In the genomic region with DNA sequence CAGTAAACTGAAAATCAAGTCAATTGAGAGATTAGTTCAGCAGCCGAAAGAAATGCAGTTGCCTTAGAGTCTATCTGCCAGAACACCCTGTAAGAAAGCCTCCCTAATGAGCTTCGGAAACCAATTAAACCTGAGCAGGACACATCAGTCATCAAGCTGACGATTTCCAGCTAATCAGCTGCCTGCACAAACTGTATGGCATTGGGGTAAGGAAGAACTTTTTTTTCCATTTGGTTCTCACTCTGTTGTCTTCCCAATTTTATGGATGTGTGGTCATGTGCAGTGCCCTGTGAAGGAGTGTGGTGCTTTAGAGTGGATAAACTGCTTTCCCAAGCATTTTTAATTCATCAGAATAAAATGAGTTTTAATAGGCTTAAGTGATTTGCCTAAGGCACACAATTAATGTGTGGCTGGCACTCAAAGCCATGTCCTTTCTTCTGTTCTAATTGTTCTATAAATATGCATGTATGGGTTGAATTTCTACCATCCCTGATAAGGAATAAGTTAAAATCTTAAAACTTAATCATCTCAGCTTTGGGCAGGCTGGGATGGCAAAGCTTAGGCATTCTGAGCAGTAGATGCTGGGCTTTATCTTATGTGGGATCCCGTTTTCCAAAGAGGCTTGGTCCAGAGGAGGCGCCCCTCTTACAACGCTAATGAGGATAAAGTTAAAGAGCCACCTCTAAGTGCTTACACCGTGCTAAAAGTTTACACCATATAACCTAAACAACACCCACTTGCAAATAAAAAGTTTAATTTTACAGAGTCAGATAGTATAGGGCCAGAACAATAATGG, we compare ENCODE assay signal across 15 mouse cellular contexts.
DNase-seq lines count a peak whose midpoint lies in the region; ATAC-seq lines count a peak whose summit lies in the region.
"Had no signal": no experiment of that assay in that cellular context is flagged by ENCODE, and none has a peak within 500 bp of the region (broad histone marks: within the 10 kb centered on the region; RNA-seq: fewer than 3 reads in every experiment).

No protein-coding gene starts in this region.

- no peak overlapping the region for H3K27ac ChIP-seq in midbrain, embryonic 11.5 days (ENCODE audit: low read depth, low read length)
- H3K27ac ChIP-seq in midbrain, embryonic 10.5 days (replicated peaks): no peak overlapping the region
- H3K27ac ChIP-seq in forebrain, embryonic 14.5 days (ENCODE audit: low read depth, low read length): 0 out of 2 replicates have a peak overlapping the region, but pooled peaks have one; percentile 15
- no peak overlapping the region for H3K27ac ChIP-seq in midbrain, embryonic 12.5 days (replicated peaks)
- H3K27ac ChIP-seq: limb, embryonic 13.5 days; stomach, postnatal 0 days had no signal

- H3K4me3 ChIP-seq in midbrain, embryonic 11.5 days (ENCODE audit: low read depth, low read length): no peak overlapping the region
- no peak overlapping the region for H3K4me3 ChIP-seq in midbrain, embryonic 10.5 days
- no peak overlapping the region for H3K4me3 ChIP-seq in forebrain, embryonic 14.5 days (ENCODE audit: low read depth, low read length)
- H3K4me3 ChIP-seq in midbrain, embryonic 12.5 days: no peak overlapping the region
- H3K4me3 ChIP-seq: heart, embryonic 12.5 days; limb, embryonic 13.5 days; megakaryocyte, embryonic 14.5 days had no signal

- H3K9me3 ChIP-seq in midbrain, embryonic 11.5 days (ENCODE audit: control insufficient read depth, low read length): no peaks in the 10 kb centered on the region
- H3K9me3 ChIP-seq in midbrain, embryonic 10.5 days (replicated peaks): no peaks in the 10 kb centered on the region
- H3K9me3 ChIP-seq in forebrain, embryonic 14.5 days (replicated peaks; ENCODE audit: control insufficient read depth, low read length): no peaks in the 10 kb centered on the region
- no peaks in the 10 kb centered on the region for H3K9me3 ChIP-seq in midbrain, embryonic 12.5 days
- H3K9me3 ChIP-seq: limb, embryonic 13.5 days; megakaryocyte, embryonic 14.5 days had no signal

- peak; percentile 55 for ATAC-seq in midbrain, embryonic 11.5 days (ENCODE audit: low FRiP score)
- peak; percentile 96 for ATAC-seq in forebrain, embryonic 14.5 days
- peak; percentile 83 for ATAC-seq in midbrain, embryonic 12.5 days (ENCODE audit: low FRiP score, low read depth)
- ATAC-seq in activated CD4-positive, CD25-positive, alpha-beta regulatory T cell, adult 4 months: no peak

- no peak overlapping the region for H3K4me2 ChIP-seq in midbrain, embryonic 11.5 days
- H3K4me2 ChIP-seq in forebrain, embryonic 14.5 days (ENCODE audit: low read length): no peak overlapping the region
- no peak overlapping the region for H3K4me2 ChIP-seq in midbrain, embryonic 12.5 days (replicated peaks)
- H3K4me2 ChIP-seq: heart, embryonic 12.5 days; limb, embryonic 13.5 days; lung, embryonic 14.5 days had no signal

- H3K36me3 ChIP-seq in midbrain, embryonic 11.5 days (ENCODE audit: control insufficient read depth, insufficient read depth, low read length): no peaks in the 10 kb centered on the region
- no peaks in the 10 kb centered on the region for H3K36me3 ChIP-seq in midbrain, embryonic 10.5 days
- H3K36me3 ChIP-seq in forebrain, embryonic 14.5 days (ENCODE audit: control insufficient read depth, insufficient read depth, low read length): no peaks in the 10 kb centered on the region
- H3K36me3 ChIP-seq in midbrain, embryonic 12.5 days: no peaks in the 10 kb centered on the region
- H3K36me3 ChIP-seq: heart, embryonic 12.5 days; limb, embryonic 13.5 days had no signal

- no peak overlapping the region for H3K9ac ChIP-seq in midbrain, embryonic 11.5 days (ENCODE audit: low read length)
- H3K9ac ChIP-seq in forebrain, embryonic 14.5 days (ENCODE audit: low read length): no peak overlapping the region
- no peak overlapping the region for H3K9ac ChIP-seq in midbrain, embryonic 12.5 days (replicated peaks)
- H3K9ac ChIP-seq: heart, embryonic 12.5 days; limb, embryonic 13.5 days; lung, embryonic 14.5 days had no signal

- 46% methylated on average over 7 of the region's 7 CpGs for WGBS in midbrain, embryonic 11.5 days
- WGBS in midbrain, embryonic 10.5 days: 46% methylated on average over 7 of the region's 7 CpGs
- WGBS in forebrain, embryonic 14.5 days: 9% methylated on average over 7 of the region's 7 CpGs
- 38% methylated on average over 7 of the region's 7 CpGs for WGBS in midbrain, embryonic 12.5 days

- H3K4me1 ChIP-seq in midbrain, embryonic 11.5 days (ENCODE audit: control insufficient read depth, insufficient read depth, low read length): peaks cover 3% of the 10 kb centered on the region; the same call in 1 of the 2 replicates
- H3K4me1 ChIP-seq in midbrain, embryonic 10.5 days: peaks cover 8% of the 10 kb centered on the region
- H3K4me1 ChIP-seq in forebrain, embryonic 14.5 days (ENCODE audit: control insufficient read depth, insufficient read depth, low read length): peaks cover 5% of the 10 kb centered on the region; the same call in 1 of the 2 replicates
- H3K4me1 ChIP-seq in midbrain, embryonic 12.5 days: peaks cover 8% of the 10 kb centered on the region
- H3K4me1 ChIP-seq: heart, embryonic 12.5 days; limb, embryonic 13.5 days; megakaryocyte, embryonic 14.5 days had no signal

- peak; percentile 53 for DNase-seq in midbrain, embryonic 11.5 days (ENCODE audit: low spot score, missing footprints)
- DNase-seq in midbrain, embryonic 10.5 days (ENCODE audit: low spot score): no peak
- peak; percentile 94 for DNase-seq in forebrain, embryonic 14.5 days (ENCODE audit: low spot score)
- DNase-seq in retina, postnatal 7 days (ENCODE audit: low read depth, low spot score): peak; percentile 31
- no peak for DNase-seq in ovary, postnatal 36 days (ENCODE audit: low spot score)
- DNase-seq: adrenal gland, adult 2 months; gastrocnemius, postnatal 14 days; kidney, postnatal 25 days; lung, embryonic 14.5 days had no signal

- no peaks in the 10 kb centered on the region for H3K27me3 ChIP-seq in midbrain, embryonic 11.5 days (ENCODE audit: control insufficient read depth, insufficient read depth, low read length)
- no peaks in the 10 kb centered on the region for H3K27me3 ChIP-seq in midbrain, embryonic 10.5 days (ENCODE audit: low read depth, poor library complexity, severe bottlenecking)
- no peaks in the 10 kb centered on the region for H3K27me3 ChIP-seq in forebrain, embryonic 14.5 days (replicated peaks; ENCODE audit: control insufficient read depth, insufficient read depth, low read length)
- no peaks in the 10 kb centered on the region for H3K27me3 ChIP-seq in midbrain, embryonic 12.5 days
- H3K27me3 ChIP-seq: heart, embryonic 12.5 days; limb, embryonic 13.5 days; megakaryocyte, embryonic 14.5 days had no signal

Comparison
In these comparisons a context has a peak if more than half of its experiments do, and no peak if none do; other contexts are left out.
1. DNase-seq: peak in midbrain, embryonic 11.5 days (single experiment), forebrain, embryonic 14.5 days (single experiment) and retina, postnatal 7 days (single experiment); none in midbrain, embryonic 10.5 days (single experiment) and ovary, postnatal 36 days (single experiment).